Mouse (Mus musculus) bone marrow macrophage, adult 2 months (primary cell): ENCODE data around the gene Veph1. TPM values are rescaled to one million over a fixed set of nuclear protein-coding genes. Genes with fewer than 3 reads are reported as not detected.

ENCODE experiments used
- H3K27ac ChIP-seq: 2 replicates; pipeline ENCODE4 v1.5.1; 2012; ENCODE audit warnings: low read depth, low read length; ENCODE audit not compliant: insufficient read depth
- H3K4me1 ChIP-seq: 2 replicates; pipeline ENCODE4 v1.6.1; 2012; ENCODE audit warnings: low read length; ENCODE audit not compliant: control insufficient read depth, insufficient read depth
- H3K4me3 ChIP-seq: 2 replicates; pipeline ENCODE4 v1.5.1; 2012; ENCODE audit warnings: mild to moderate bottlenecking, low read length, moderate library complexity; ENCODE audit not compliant: insufficient read depth
- CTCF ChIP-seq: IDR thresholded peaks from 2 replicates; pipeline ENCODE4 v1.5.1; 2012; ENCODE audit warnings: low read depth, mild to moderate bottlenecking, low read length, moderate library complexity
- POLR2A ChIP-seq: IDR thresholded peaks from 2 replicates; pipeline ENCODE4 v1.6.1; 2012; ENCODE audit warnings: mild to moderate bottlenecking, low read depth, low read length, borderline replicate concordance
- polyA plus RNA-seq: library from polyadenylated mRNA; stranded (reverse); fragments of >200 nt; gene quantifications from 2 replicates; pipeline ENCODE4 v1.2.4, GENCODE M21; 2012; ENCODE audit not compliant: missing spikeins, insufficient read depth, insufficient read length

Gene Veph1
- polyA plus RNA-seq, 1 experiment, result not detected

DNA sequence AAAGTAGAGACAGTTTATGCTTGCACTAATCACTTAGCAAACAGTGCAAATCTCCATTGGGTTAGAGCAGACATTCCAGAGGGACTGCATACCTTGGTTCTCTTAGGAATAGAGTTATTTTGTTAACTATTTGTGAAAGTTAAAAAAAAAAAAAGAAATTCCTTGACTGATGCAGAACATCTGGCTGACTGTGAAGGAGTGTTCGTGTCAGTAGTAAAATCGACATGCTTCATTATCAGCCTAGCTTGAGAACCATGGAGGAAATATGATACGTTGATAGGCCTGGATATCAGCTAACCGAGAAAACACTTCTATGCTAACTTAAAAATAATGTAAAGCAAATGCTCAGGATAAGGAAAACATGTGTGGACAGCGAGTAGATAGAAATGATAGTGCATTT, 191.1 kb downstream of the Veph1 start:
- no peak for TF ChIP-seq POLR2A
- no peak for TF ChIP-seq CTCF
- H3K4me3 ChIP-seq, result no peak overlapping the region
- no peak overlapping the region for H3K27ac ChIP-seq
- no peaks in the 10 kb centered on the region for H3K4me1 ChIP-seq

DNA sequence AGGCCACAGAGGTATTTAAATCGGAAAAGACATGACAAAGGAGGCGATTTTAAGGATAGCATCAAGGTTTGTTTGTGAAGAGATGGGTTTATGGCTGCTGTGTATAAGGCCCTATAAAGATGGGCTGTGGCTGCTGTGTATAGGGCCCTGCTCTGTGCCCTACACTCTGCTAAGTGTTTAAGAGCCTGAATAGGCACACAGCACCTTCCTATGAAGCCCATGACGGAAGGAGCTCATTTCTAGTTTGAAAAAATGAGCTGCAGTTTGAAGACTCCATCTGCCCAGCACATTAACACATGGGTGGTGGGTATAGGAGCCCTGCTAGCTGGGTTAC, 194.1 kb downstream of the Veph1 start:
- TF ChIP-seq CTCF, result no peak
- no peak for TF ChIP-seq POLR2A
- no peak overlapping the region for H3K27ac ChIP-seq

GRCm38 (mm10) chr3:66101809-66102598, 194.6 kb downstream of the Veph1 start:
- TF ChIP-seq CTCF (no peak), POLR2A (no peak)
- Histone ChIP-seq H3K4me1 (no peaks in the 10 kb centered on the region), H3K4me3 (no peak overlapping the region), H3K27ac (no peak overlapping the region)

More for the DNA sequence above, 194.1 kb downstream of the Veph1 start:
- H3K4me1 ChIP-seq, result no peaks in the 10 kb centered on the region
- no peak overlapping the region for H3K4me3 ChIP-seq

GRCm38 (mm10) chr3:66101074-66101473, 195.6 kb downstream of the Veph1 start:
- no peaks in the 10 kb centered on the region for H3K4me1 ChIP-seq
- H3K27ac ChIP-seq, result no peak overlapping the region
- TF ChIP-seq POLR2A (no peak), CTCF (no peak)
- no peak overlapping the region for H3K4me3 ChIP-seq

DNA sequence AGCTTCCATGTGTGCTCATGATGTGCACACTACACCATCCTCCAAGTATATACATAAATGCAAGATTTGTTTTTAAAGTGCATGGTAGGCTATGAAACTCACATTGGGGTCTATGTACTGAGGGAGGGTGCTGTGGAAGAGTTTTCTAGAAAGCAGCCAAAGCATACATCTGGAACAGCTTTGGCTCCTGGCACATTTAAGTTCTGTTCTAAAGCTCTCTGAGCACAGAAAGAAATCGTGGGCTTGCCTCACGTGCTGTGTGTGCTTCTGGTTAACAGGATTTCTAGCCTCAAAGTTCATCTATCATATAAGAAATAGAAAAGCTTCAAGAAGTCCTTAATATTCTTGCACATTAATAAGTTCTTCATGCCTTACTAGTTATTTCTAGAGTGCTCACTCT, 204.9 kb downstream of the Veph1 start:
- no peak for TF ChIP-seq POLR2A
- no peak for TF ChIP-seq CTCF
- Histone ChIP-seq H3K4me1 (no peaks in the 10 kb centered on the region), H3K4me3 (no peak overlapping the region), H3K27ac (no peak overlapping the region)

GRCm38 (mm10) chr3:66087608-66088007, 209.0 kb downstream of the Veph1 start:
- TF ChIP-seq POLR2A (no peak), CTCF (no peak)

DNA sequence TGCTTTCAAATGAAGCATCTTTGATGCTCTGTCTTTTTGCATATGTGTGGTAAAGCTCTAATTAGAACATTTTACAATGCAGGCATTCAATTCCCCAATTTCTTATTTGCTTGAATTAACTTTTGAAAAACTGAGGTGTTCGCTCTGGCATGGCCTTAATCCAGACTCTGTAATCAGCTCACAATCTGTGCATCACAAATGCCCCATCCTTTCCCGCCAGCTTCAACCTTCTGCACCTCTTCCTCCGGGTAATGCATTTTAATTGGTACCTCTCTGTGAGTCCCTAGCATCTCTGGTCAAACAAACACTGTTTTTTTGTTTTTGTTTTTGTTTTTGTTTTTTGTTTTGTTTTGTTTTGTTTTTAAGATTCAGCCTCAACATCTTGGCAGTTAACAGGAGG, 212.8 kb downstream of the Veph1 start:
- H3K4me3 ChIP-seq, result no peak overlapping the region
- H3K27ac ChIP-seq, result no peak overlapping the region
- H3K4me1 ChIP-seq, result peaks cover 12% of the 10 kb centered on the region; the same call in 1 of the 2 replicates
- TF ChIP-seq CTCF, result no peak
- TF ChIP-seq POLR2A, result no peak

More at GRCm38 (mm10) chr3:66087608-66088007, 209.0 kb downstream of the Veph1 start:
- Histone ChIP-seq H3K4me3 (no peak overlapping the region), H3K27ac (no peak overlapping the region), H3K4me1 (no peaks in the 10 kb centered on the region)

DNA sequence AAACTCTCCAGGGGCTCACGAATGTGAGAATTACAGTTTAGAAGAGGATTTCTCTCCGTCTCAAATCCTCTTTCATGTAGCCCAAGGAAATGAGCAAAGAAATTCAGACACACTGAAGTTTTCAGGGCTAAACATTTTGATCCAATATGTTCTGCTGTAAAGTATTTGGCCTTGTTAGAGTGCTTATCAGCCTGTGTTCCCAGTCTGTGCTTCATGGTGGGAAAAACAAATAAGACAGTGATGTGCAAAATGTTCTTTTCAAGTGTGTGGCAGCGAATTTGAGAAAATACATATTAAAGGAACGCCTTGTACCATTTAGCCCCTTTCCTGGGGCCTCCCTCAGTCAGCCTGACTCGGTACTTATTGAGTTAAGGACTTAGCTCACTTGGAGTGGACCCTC, 213.2 kb downstream of the Veph1 start:
- Histone ChIP-seq H3K4me1 (peaks cover 13% of the 10 kb centered on the region; the same call in 1 of the 2 replicates), H3K4me3 (no peak overlapping the region), H3K27ac (no peak overlapping the region)
- TF ChIP-seq POLR2A, result no peak
- no peak for TF ChIP-seq CTCF

GRCm38 (mm10) chr3:66082975-66083374, 213.7 kb downstream of the Veph1 start:
- Histone ChIP-seq H3K27ac (no peak overlapping the region), H3K4me3 (no peak overlapping the region), H3K4me1 (peaks cover 17% of the 10 kb centered on the region; the same call in 1 of the 2 replicates)
- TF ChIP-seq CTCF (no peak), POLR2A (no peak)

DNA sequence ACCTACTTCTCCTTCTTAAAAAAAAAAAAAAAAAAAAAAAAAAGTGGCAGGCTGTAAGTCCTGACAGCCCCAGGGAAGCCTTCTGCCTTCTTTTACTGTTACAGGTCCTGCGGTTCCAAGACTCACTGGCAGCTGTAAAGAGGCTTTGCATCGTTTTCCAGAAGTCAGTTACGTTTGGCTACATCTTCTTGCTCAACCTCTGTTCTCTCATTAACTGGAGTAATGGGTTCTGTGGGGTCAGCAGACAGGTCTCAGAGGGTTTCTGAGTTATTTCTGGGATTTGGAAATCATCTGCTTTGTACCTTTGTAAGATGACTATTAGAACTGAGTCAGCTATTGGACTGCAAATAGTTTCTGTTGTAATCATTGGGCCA, 215.3 kb downstream of the Veph1 start:
- peaks cover 17% of the 10 kb centered on the region; the same call in 1 of the 2 replicates for H3K4me1 ChIP-seq
- no peak for TF ChIP-seq CTCF
- no peak for TF ChIP-seq POLR2A
- no peak overlapping the region for H3K27ac ChIP-seq
- H3K4me3 ChIP-seq, result no peak overlapping the region
